Mouse (Mus musculus) adrenal gland, adult (tissue): ENCODE measurements around the gene Supt4a.

Experiments used
- DNase-seq, 2 experiments: peaks; one replicate each; pipeline ENCODE4 v3.0.0; 2022 to 2023; ENCODE audit warnings: low spot score in 1 of 2; ENCODE audit not compliant: inconsistent age in 2 of 2

Supt4a gene

DNA sequence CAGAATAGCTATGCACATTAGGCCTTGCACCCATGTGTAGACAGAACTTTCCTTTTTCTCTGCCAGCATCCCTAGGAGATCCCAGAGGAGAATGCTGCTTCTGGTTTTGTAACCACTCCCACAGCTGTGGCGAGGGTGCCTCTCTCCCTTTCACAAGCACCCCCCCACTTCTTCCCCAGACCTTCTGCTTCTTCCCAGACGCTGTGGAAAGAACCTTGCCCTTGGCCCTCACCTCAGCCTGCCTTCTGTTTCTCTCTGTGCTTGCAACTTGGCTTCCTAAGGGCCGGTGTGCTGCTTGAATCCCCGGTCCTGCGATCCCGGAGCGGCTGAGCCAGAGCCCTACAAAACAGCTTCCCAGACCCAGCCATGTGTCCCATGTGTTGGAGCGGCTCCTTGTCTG is 13.7 kb downstream of the Supt4a start:
- DNase-seq = no peak

DNA sequence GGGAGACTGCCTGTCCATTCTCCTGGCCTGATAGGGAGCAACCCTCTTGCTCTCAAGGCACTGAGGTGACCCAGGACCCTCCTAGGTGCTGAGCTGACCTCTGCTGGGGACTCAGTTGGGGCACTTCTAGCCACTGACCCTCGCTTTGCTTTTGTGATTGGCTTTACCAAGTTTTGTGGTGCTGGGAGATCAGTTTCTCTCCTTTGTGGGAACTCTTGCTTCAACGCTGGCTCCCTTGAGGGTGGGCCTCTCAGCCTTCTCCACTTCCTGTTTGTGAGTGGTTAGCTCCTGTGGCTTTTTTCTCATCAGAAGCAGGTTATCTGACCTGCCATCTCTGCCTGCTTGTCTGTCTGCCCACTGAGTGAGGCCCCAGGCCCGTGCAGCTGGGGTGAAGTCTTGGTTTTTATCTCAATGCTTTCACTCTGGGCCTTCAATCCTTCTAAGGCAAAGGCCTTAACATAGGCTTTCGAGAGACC is 14.2 kb downstream of the Supt4a start:
- no peak for DNase-seq

DNA sequence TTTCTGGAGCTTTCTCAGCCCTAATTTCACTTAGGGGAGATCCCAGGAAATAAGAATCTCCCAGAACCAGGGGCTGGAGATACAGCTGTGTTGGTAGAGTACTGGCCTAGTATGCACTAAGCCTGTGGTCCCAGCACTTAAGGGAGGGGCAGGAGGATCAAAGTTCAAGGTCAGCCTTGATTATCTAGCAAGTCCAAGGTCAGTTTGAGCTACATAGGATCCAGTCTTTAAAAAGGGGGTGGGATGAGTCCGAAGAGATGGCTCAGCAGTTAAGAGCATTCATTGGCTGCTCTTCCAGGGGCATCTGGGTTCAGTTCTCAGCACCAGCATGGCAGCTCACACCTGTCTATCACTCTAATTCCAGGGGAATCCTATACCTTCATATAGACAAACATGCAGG is 15.0 kb downstream of the Supt4a start:
- no peak for DNase-seq

DNA sequence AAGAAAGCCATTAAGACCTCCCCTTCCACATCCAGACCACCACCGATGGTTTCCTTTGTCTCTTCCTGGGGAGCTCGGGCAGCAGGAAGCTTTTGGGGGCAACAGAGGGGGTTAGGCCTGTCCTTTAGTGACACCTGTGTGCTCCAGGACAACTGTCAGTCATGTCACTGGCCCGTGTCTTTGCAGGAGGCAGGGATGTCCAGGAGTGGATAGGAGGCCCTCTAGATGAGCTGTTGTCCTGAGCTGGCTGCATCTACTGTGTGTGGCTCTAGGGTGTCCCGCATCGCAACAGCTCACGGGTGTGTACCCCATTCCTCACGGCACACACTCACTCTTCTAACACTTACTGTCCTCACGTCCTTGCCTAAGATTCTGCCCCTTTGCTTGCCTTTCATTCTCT is 15.9 kb downstream of the Supt4a start:
- DNase-seq = no peak

DNA sequence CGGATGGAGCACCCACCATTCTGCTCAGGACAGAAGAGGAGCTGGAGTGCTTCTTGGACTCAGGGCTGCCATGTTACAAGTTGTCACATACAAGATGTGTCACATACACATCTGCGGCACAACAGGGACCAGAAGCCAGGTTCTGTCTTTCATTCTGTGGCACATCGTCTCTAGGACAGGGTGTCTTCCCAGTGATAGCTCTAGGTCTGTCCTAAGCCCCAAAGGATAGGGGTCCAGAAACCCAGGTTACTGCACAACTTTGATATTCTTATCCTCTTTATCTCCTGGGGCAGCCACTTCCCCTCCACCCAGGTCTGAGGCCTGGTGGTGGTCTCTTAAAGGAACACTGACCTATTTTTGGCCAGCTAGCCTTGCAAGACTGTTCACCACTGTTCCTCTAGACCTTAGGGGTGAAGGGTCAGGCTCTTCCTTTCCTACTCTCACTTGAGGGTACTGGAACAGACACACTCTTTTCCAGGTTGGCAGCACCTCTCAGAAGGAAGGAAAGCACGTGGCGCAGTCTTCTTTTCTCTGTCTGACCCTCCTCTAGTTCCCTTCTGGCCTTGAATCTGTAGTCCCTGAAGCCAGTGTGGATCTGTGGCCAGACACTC is 16.6 kb downstream of the Supt4a start:
- no peak for DNase-seq

DNA sequence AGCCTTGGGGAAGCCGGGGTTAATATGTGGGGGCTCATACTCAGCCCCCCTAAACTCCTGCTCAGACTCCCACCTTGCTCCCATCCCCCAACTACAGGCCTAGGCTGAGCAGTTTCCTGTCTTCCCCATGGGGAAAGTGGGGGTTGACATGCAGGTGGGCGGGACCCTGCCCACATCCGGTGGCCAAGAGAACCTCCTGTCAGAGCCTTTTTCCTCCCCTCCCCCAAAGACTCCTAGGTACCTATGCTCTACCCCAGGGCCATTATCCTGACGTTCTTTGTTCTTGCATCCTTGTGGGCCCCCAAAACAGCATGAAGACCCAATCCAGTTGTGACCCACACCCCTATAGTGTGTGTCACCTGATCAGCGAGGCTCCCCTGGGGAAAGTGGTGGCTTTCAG is 17.3 kb downstream of the Supt4a start:
- DNase-seq = no peak

DNA sequence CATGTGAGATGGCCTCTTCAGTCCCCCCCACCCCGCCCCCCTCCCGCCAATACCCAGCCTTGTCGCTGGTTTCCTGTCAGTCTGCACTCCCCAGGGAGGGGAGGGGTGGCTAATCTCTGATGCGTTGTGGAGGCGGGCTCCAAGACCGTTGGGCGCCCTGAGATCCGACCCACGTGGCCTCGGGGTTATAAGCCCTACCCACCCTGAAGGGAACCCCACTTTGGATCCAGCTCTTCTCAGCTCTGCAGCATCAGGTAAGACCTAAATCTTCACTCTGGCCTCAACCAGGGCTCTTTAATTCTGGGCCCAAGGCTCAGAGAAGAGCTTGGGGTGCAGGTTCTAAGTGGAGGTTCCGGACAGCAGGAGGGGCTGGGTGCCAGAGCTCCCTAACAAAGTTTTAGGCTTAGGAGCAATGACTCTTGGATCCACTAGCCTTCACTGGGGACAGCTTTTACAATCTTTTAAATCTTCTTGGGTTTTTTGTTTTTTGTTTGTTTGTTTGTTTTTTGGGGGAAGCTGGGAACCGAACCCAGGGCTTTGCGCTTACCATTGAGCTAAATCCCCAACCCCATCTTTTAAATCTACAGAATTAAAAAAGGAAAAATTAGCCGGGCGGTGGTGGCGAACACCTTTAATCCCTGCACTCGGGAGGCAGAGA is 18.1 kb downstream of the Supt4a start:
- peak; percentile 49 to 62 for DNase-seq

DNA sequence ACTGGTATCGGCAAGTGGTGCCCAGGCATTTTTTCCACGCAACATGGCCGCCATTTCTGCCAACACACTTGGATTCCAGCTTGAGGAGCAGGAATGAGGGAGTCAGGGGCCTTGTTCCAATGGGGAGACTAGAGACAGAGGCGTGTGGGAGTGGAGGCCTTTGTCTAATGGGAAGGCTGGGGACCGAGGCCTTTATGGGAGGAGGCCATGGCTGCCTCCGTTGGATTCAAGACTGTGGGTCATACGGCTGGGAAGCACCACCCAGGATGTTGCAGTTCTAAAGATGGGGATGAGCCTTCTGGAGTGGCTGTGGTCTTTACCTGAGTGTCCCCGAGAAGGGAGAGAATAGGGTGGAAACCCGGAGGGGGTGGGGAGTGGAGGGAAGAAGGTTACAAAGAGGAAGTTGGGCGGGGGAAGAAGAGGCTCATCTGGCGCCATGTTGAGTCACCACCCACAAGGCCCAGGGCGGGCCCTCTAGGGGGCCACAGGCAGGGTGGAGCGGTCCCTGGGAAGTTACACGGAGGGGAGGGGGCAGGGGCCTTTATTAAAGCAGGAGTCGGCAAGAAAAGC is 19.0 kb downstream of the Supt4a start:
- DNase-seq = peak in 1 of 2 experiments; percentile 53

DNA sequence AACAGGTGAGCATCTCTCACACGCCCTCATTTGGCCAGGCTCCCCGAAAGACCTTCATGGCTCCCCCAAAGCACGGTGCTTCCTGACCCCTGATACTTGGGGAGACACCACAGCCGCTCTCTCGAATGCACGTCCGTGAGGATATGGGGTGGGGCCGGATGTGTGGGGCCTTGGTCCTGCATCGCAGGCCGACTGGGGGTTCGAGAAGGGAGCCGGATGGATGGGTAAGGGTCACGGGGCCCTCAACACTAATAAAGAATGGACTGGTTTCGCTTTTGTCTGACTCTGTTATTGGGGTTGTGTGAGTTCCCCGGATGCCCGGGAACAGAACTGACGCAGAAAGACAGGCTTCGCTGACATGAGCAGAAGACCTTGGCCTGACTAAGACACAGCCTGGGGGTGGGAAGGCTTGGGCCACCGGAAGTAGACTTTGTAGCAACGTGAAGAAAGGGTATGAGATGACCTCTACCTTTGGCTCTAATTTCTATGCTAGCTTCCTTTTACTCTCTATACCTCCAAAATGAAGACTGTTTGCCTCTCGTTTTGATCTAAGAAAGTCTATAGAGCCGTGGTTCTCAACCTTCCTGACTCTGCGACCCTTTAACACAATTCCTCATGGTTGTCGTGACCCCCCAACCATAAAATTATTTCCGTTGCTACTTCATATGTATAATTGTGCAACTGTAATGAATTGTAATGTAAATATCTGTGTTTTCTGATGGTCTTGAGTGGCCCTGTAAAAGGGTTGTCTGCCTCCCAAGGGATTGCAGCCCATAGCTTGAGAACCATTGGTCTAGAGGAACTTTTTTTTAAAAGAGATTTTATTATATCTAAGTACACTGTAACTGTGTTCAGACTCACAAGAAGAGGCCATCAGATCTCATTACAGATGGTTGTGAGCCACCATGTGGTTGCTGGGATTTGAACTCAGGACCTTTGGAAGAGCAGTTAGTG is 19.9 kb downstream of the Supt4a start:
- DNase-seq = no peak

DNA sequence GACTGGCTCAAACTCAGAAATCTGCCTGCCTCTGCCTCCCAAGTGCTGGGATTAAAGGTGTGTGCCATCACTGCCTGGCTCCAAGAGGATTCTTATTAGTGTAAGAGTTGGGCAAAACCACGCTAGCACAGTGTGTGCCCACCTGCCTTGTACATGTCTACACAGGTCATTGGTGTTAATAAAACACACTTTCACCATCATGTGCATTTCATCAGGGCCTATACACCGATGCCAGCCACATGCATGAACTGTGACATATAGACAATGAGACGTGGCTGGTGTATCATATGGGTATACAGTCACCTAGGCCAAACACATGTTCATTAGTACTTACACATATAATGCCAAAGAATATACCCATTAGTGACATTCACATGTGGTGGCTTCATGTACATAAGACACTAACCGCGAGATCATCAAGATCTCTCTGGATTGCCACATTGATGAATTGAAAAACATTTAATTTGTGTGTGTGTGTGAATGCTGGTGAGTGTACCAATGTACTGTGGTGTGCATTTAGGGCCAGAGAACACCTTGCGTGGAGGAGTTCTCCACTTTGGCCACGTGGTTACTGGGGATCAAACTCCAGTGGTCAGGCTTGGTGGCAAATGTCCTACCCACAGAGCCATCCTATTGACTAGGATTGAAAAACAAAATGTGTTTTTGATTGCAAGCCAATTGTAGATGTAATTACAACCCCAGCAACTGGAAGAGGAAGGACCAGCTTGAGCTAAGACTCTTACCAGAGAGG is 21.0 kb downstream of the Supt4a start:
- DNase-seq = no peak

DNA sequence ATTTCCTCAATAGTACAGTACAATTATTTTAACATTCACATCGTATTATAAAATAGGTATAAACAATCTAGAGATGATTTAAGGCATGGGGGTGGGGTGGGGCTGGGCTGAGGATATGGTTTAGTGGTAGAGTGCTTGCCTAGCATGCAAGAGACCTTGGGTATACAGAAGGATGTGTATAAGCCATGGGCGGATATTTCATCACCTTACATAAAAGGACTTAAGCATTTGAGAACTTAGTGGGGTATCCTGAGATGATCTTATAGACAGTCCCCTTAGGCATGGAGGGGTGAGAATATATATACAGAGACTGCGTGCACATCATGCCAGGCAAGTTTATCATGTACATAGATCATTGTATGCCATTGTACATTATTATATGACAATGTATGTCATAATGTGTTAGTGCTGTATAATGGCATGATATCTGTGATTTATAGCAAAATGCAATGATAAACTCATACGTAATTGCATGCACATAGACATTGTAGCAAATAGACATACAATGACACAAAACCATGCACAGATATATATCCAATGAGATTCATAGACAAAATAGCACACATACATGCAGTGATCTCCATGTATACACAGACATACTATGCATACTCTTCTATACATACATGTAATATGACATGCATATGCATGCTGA is 21.7 kb downstream of the Supt4a start:
- DNase-seq = no peak

DNA sequence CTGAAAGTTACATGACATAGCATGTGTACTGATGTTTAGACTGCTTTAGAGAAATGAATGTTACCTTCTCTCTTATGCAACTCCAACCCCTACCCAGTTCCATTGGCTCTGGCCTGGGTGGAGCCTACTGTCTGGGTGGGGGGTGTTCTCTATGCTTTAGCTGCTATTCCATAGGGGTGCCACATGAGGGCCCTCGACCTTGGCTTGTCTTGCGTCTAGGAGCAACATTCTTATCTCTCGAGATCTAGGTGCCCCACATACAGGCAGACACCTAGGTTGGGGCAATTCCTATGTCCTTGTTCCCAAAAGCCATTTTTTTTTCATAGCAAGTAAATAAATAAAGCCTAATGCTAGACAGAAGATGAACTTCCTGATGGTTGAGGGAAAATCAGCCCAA is 22.3 kb downstream of the Supt4a start:
- DNase-seq = peak in 1 of 2 experiments; percentile 44

DNA sequence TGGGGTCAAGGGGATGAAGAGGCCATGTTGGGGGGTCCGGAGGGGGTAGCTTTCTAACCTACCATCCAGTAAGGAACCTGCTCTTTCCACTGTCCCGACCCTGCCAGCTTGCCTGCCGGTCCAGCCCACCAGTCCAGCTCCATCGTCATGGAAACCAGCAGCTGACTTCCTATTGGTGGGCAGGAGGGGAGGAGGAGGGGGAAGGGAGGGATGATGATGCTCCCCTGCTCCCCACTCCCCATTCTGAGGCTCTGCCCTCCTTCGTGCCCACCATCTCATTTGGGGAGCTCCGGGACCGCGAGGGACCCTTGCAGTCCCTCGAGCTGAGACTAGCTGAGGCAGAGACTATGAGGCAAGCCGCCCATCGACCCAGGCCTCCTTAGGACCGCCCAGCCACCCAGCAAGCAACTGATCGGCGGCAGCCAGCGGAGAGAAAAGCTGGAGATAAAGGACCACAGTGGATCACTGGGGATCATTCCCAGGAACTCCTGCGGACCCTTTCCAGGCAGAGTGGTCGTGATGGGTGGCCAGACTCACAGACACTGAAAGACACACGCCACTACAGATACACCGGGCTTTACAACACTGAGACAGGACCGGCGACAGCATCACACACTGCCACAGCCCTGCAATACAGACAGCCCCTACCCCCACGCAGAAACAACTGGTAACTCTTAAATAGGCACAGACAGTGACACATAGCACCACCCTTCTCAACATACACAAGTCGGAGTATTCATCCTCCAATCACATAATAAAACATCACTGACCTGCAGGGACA is 23.1 kb downstream of the Supt4a start, which contains the start of gene Tspoap1:
TSS of gene Tspoap1 (plus strand) at position 241 of the 781 bp plus-strand sequence.
- no peak for DNase-seq

DNA sequence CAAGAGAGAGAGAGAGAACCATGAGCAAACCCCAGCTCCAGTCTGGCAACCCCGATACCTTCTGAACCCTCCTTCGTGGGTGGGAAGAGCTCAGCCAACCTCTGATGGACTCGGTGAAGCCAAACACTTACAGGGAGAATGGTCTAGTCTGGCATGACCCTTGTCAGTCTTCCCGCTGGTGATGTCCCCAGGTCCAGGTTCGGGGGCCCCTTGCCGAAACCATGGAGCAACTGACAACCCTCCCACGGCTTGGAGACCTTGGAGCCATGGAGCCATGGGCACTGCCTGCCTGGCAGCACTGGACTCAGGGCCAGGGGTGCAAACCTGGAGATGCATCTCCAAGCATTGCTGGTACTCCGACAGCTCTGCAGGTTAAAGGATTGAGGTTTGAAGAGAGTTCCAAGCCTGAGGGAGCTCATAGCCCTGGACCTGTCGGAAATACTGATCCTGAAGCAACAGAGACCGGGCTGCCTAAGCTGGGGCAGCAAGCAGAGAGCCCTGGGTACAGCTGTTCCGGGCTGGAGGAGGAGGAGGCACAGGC is 23.9 kb downstream of the Supt4a start:
- no peak for DNase-seq

DNA sequence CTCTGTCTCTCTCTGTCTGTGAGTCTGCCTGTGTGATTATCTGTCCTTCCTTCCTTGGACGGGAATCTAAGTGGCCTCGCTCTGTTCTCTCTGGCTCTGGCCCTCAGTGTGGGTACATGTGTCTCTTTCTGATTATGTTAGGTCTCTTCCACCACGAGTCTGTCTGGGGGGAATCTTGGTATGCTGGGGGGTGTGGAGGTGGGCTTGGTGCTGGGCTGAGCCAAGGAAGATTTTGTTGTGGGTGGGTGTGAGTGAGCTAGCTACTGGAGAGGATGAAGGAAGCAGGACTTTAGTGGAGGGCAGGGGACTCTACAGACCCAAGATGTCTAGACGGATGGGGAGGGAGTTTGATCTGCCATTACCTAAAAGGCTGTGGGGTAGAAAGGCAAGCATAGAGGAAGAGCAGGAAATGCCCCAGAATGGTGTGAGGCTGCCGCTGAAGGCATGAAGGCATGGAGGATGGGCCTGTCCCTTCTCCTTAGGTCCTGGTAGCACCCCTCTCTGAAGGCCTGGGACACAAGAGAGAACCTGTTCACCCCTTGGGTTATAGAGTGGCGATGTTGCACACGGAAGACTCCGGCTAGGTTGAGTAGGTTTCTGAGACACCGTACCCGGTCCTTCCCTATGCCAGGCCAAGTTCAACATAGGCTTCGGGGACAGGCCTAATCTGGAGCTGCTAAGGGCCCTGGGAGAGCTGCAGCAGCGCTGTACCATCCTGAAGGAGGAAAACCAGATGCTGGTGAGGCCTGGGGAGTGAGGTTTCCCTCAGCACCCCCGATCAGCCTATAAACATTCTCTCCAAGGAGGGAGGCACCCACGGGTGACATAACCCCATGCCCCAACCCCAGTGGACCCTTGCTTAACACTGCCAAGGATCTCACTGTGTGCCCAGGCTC is 24.7 kb downstream of the Supt4a start:
- DNase-seq = no peak

DNA sequence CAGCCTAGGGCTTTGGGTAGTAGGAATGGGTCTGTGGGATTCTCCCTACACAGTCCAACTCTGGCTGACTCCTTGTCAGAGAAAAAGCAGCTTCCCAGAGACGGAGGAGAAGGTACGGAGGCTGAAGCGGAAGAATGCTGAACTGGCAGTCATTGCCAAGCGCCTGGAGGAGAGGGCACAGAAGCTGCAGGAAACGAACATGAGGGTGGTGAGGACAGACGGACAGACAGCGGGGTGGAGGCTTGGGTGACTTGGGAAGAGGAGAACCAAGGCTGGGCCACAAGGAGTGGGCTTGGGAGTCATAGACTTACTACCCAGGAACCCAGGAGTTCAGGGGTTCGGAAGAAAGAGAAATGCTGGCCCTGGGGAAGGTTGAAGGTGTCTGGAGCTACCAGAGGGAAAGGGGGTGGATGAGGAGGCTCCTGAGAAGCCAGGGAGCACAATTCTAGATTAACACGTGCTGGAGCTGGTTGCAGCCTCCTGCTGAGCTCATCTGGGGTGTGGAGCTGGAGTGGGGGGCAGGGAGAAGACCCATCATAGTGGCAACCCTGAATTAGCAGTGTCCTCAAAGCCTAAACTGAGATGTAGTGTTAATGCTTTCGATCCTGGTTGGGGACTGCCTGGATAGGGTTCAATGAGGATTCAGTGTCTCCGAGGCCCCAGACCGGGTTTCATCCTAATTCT is 25.5 kb downstream of the Supt4a start:
- no peak for DNase-seq

DNA sequence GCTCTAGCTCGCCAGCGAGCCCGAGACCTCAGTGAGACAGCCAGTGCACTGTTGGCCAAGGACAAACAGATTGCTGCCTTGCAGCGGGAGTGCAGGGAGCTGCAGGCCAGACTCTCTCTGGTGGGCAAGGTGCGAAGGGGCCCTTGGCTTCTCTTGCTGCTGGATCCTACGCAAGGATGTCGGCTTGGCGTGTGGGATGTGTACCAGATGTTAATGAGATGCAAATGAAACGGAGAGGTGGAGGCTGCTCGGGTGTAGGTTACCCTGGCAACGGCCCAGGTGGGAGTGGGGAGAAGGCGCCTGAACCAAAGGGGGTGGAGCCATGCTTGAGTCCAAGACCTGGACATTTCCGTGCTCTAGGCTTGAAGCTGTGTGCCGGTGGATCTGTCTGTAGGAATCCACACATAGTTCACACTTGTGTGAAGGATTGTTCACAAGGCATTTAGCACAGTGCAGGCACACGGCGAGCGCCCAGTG is 26.2 kb downstream of the Supt4a start:
- DNase-seq = peak; percentile 57 to 80
